Mouse (Mus musculus) cerebellum, adult 2 months (tissue): ENCODE data around the gene Hus1.

Experiments used
- CTCF ChIP-seq: fragments of 200-500 bp; IDR thresholded peaks from 2 replicates; pipeline ENCODE4 v1.5.1; 2011; ENCODE audit warnings: low read depth, mild to moderate bottlenecking, control low read depth, low read length, moderate library complexity, borderline replicate concordance; ENCODE audit not compliant: insufficient read depth
- POLR2A ChIP-seq: fragments of 200-500 bp; IDR thresholded peaks from 2 replicates; pipeline ENCODE4 v1.6.1; 2011; ENCODE audit warnings: low read length, control low read depth, borderline replicate concordance; ENCODE audit not compliant: insufficient read depth

DNA sequence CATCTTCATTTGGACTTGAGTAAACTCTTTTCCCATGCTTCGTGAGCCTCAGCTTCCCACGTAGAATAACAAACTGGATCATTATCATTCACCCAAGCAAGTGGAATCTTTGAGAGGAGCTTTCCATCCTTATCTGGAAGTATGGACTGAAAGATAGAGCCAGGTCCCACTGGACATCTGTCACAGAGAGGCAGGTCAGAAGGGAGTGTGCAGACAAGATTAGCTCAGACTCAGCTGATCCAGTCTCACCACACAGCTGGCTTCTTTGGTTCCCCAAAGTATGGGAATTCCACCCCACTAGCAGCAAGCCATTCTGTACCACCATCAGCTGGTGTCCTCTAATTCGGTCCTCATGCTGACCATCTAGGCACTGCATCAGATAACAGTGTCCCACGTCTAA is 66.9 kb downstream of the Hus1 start:
- TF ChIP-seq CTCF (no peak), POLR2A (no peak)
